Comparison of ENCODE assay signal across 27 mouse cellular contexts in genomic region chr5:3482474-3482873, GRCm38 (mm10).
"Had no signal": no experiment of that assay in that cellular context is flagged by ENCODE, and none has a peak within 500 bp of the region (broad histone marks: within the 10 kb centered on the region; RNA-seq: fewer than 3 reads in every experiment).

No protein-coding gene starts in this region.

- H3K4me3 ChIP-seq: gastrocnemius, adult 2 months; heart, adult 2 months; heart, embryonic 12.5 days; hindbrain, embryonic 10.5 days; hindbrain, embryonic 12.5 days; intestine, embryonic 15.5 days; kidney, embryonic 15.5 days; limb, embryonic 13.5 days; limb, embryonic 15.5 days; liver, embryonic 12.5 days had no signal

- H3K9ac ChIP-seq: heart, embryonic 12.5 days; hindbrain, embryonic 12.5 days; hindbrain, embryonic 14.5 days; intestine, embryonic 15.5 days; kidney, embryonic 15.5 days; limb, embryonic 13.5 days; limb, embryonic 15.5 days; liver, embryonic 12.5 days; liver, embryonic 14.5 days had no signal

- H3K27me3 ChIP-seq: heart, embryonic 12.5 days; hindbrain, embryonic 12.5 days; intestine, embryonic 15.5 days; kidney, embryonic 15.5 days; limb, embryonic 13.5 days; limb, embryonic 15.5 days; liver, embryonic 12.5 days had no signal

- ATAC-seq: hindbrain, embryonic 16.5 days; inflammation-experienced regulatory T-cells, adult 6 months; intestine, embryonic 15.5 days; liver, embryonic 12.5 days had no signal

- H3K4me1 ChIP-seq: hindbrain, embryonic 10.5 days; hindbrain, embryonic 12.5 days; intestine, embryonic 15.5 days; kidney, embryonic 15.5 days; limb, embryonic 15.5 days had no signal

- DNase-seq: gastrocnemius, adult 2 months; gastrocnemius, postnatal 10 days; gastrocnemius, postnatal 25 days; heart, adult 2 months; heart, postnatal 10 days; heart, postnatal 4 days; kidney, adult 11 months; kidney, adult 2 months; kidney, adult 9 months; kidney, postnatal 14 days; kidney, postnatal 36 days; layer of hippocampus, adult 9-11 months; layer of hippocampus, postnatal 36 days; left cerebral cortex, postnatal 4 days had no signal

- H3K36me3 ChIP-seq: hindbrain, embryonic 10.5 days; hindbrain, embryonic 12.5 days; intestine, embryonic 15.5 days; kidney, embryonic 15.5 days; limb, embryonic 15.5 days had no signal

- H3K27ac ChIP-seq: gastrocnemius, adult 2 months; heart, adult 2 months; hindbrain, embryonic 10.5 days; hindbrain, embryonic 12.5 days; hindbrain, embryonic 14.5 days; intestine, embryonic 15.5 days; kidney, embryonic 15.5 days; kidney, postnatal 0 days; limb, embryonic 13.5 days; limb, embryonic 15.5 days; liver, embryonic 12.5 days; liver, embryonic 14.5 days had no signal

- H3K9me3 ChIP-seq: heart, embryonic 12.5 days; hindbrain, embryonic 10.5 days; hindbrain, embryonic 12.5 days; intestine, embryonic 15.5 days; limb, embryonic 13.5 days; limb, embryonic 15.5 days; liver, embryonic 12.5 days had no signal

- H3K4me2 ChIP-seq: heart, embryonic 12.5 days; hindbrain, embryonic 12.5 days; hindbrain, embryonic 14.5 days; intestine, embryonic 15.5 days; kidney, embryonic 15.5 days; limb, embryonic 13.5 days; limb, embryonic 15.5 days; liver, embryonic 12.5 days had no signal
